Mouse (Mus musculus) frontal cortex, postnatal 14 days (tissue): Measurements from ENCODE around the gene Crb2.

Experiments used
- DNase-seq, 2 experiments: peaks; one replicate each; pipeline ENCODE4 v3.0.0; 2022; ENCODE audit warnings: low spot score in 2 of 2

Gene Crb2

DNA sequence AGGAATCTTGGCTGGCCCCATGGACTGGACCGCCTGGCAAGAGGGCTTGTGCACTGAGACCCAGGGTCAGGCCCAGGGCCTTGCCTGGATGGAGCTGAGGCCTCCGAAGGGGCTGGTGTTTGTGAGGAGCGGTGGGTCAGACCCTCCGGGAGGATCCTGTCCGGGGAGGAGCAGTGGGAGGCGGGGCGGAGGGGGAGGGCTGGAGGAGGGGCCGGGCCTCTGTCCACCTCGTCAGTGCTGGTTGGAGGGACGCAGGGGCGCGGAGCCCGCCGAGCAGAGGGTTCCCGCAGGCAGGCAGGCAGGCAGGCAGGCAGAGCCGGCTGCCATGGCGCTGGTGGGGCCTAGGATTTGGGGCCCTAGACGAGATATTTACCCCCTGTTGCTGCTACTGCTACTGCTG, at the start of gene Crb2:
Crb2 (plus strand) TSS at position 234 of the 400 bp plus-strand sequence.
- DNase-seq = no peak

DNA sequence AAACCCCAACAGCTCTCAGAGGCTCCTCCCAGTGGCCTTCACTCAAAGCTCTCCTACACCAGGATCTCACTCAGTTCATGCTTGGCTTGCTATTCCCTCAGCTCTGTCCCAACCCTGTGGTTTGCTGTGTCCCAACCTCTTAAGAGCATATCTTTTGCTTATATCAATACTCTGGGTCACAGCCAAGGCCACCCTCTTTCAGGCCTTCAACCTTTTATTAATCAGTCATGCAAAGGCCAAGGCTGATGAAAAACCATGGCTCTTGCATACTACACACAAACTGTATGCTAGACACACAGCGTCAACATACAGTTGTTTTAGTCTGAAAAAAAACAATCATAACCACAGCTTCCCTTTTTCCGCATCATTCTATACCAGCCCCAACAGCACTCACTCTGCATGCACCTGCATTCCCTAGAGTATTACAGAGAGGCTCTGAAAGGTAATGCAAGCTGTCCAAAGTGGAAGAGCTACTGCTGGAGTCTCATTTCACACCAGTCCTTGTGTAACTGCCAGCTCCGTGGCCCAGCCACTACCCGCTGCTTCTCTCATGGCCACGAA, 44.7 kb upstream of the Crb2 start:
- DNase-seq = no peak

DNA sequence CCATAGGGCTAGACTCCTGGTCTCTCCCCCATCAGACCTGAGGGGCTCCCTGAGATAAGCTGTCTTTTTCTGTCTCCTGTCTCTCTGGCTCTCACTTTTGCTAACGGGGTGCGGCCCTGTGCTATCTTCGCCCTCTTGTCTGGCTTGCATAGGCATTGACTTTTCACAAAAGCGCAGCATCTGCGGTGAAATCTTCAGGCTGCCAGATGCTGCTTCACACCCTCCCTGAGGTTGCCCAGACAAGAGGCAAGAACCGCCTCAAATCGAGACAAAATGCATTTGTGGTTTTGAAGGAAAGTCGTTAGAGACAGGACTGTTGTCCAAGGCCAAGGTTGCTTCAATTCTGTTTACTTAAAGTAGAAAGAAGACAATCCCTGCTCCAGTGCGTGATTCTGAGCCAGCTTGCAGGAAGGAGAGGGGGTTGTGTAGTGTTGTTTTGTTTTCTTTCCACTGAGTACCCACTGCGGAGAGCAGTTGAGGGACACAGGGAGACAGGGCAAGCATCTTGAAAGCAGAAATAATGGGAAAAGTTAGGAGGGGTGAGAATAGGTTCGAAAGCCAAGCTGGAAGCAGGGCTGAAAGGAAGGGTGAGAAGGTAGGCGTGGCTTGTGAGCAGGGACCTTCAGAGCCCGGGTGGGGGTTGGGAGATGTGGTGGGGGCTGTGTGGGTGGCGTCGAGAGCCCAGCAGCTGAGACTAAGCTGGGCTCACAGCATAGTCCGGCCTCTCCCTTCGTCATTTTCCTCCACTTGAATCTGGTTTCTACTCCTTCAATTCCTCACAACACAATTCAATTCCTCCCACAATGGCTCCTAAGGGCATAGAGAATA, 40.9 kb upstream of the Crb2 start:
- no peak for DNase-seq

DNA sequence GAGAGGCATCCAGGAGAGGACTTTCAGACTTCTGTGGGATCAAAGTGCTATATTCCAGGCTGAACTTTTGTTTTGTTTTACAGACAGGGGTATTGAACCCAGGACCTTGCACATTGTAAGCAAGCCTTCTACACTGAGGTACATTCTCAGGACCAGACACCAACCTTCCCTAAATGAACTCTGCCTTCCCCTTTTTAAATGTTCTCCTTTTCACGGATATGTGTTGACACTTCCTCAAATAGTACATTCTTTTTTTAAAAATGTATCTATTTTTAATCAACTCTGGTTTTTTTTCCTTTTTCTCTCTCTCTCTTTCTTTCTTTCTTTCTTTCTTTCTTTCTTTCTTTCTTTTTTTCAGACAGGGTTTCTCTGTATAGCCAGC, 40.3 kb upstream of the Crb2 start:
- no peak for DNase-seq

DNA sequence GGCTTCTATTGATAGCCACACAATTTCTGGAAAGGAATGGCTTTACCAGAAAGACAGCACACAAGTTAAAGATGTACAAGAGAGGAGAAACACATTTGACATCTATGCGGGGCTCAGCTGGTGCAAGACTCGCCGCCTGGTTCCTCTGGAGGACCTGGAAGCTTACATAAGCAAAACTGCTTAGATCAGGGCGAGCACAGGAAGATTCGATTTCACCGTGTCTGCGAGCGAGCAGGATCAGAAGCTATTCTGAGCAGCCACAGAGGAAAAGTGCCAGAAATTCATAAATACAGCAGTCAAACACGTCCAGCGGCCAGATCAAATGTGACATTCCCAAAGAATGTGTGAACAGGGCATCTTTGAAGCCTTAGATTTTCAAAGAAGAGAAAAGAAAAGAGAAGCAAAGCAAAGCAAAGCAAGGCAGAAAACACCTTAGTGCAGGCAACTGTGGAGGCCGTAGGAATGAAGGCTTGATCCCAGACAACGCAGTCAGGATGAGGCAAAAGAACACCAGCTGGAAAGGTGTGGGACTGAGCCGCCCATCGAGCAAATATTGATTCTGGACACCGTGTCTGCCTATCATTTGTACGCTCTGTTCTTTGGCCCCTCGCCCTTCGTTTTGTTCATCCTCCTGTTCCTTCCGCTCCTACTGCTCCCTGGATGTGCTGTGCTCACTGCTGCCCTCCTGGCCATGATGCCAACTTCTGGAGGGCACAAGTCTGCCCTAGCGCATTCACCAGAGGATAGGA, 34.1 kb upstream of the Crb2 start:
- DNase-seq = no peak

DNA sequence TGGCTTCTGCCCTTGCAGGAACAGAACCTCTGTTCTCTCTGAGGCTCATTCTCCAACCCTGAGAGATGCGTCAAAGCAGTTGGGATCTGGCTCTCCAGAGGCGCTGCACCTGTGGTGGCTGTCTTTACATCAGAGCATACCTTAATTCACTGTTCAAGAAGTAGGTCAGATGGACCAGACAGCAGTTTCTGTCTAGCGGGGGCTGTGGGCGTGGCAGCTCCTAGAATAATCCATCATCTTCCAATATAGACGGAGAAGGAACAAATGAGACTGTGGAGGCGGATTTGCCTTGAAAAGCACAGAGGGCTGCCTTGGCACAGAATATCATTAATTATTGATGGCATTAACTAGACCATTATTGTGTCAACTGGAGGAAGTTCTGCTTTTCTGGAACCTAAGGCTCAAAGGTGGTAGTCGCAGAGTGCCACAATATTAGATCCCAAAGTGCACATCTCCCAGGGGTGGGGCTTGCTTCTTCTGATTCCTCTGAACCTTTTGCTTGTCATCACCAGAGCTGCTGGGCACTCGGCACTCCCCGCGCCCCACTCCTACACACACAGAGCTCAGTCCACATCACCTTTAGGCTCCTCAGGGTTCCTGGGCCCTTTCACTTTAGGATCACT, 31.2 kb upstream of the Crb2 start:
- no peak for DNase-seq

DNA sequence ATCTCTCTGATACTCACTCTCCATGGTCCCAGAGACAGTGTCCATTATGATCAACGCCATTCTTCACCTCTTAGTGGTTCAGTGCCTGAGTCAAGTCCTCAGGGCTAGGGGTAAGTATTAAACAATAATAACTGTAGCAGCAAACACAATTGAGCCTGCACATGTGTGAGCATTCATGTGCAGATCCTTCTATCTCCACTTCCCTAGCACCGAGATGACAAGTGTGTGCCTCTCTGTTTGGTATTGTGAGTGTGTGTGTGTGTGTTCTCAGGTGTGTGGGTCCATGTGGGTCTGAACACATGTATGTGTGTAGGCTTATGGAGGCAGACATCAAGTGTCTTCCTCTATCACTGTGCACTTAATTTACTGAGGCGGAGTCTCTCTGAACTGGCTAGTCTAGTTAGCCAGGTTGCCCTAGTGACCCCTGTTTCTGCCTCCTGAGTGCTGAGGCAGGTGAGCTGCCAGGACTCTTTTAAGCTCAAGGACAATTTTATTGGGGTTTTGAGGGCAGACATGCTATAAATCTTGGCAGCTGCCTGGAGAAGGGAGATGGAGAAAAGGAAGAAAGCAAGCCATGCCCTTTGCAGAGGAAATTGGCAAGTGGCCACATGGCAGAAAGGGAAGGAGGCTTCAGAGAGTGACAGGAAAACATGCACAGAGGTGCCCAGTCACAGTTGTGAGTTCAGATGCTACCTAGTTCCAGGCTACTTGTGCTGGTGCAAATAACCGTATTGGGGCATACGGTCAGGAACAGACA, 29.6 kb upstream of the Crb2 start:
- DNase-seq = no peak

DNA sequence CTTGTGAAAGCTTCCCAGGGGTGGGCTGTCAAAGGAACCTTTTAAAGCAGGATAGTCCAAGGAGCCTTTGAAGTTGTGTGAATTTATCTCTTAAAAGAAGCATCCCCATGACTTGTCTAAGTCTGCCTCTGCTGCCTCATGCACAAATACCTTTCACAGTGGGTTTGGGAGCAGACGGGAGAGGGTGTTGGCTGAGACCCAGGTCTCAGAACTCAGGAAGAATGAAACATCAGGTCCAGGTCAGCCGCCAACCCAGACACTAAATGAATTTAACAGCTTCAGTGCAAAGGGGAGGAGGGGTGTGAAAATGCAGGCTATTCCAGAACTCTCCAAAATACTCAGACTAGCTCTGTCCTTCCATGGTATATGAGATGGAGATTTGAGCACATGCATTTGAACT, 28.1 kb upstream of the Crb2 start:
- no peak for DNase-seq

DNA sequence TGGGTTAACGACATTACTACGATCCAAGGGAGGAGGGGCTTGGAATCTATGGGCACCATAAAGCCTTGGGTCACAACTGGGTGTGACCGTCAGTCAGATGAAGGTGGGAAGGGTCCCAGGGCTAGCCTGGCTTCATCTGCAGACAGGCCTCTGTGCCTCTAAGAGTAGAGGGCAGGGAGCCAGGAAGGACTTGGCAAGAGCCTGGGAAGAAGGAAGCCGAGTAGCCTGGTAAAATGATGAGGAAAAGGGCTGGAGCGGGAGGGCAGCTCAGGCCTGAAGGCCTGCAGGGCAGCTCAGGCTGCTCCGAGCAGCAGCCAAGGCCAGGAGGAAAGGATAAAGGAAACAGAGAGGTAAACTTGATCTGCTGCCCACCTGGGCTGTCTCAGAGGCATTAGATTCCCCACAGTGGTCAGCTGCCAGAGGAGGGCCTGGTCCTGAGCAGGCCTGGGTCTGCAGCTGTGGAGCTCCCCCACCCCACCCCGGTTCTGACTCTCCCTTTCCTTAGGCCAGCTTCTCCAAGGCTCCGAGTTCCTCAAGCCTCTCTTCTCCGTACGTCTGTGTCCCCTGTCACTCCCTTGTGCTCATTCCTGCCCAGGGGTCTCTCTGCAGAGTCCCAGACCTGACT, 27.5 kb upstream of the Crb2 start:
- DNase-seq = no peak

DNA sequence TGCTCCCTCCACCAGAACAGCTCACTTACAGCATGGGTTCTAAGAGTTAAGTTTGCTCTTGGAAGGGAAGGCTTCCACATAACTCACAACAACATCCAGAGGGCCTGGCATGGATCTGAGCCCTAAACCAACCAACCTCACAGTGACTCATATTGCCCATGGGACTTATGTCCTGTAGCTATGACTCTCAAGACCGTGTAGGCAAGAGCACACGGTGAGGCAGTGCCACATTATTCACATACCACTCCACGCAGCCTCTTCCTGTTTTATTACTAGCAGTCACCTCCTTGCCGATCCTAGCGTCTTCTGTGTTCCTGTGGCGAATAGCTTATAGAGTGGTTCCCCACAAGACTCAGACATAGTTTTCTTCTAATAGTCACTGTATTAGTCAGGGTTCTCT, 26.7 kb upstream of the Crb2 start:
- DNase-seq = no peak

DNA sequence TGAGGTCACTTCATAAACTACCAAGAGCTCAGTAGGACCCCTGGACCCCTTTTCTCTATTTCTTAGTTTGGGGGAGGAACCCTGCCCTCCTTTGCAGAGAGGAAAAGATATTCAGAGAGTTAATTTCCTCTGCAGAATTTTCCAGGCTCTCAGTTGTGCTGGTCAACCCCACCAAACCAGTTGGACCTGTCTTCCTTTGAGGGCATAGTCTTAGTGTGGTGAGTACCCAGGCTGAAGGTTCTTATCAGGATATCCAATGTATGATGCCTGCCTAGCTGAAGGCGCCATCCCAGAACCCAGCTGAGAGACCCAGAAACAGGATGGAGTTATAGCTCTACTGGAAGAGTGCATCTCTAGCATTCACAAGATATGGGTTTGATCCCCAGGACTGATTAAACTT, 24.9 kb upstream of the Crb2 start:
- DNase-seq = no peak

DNA sequence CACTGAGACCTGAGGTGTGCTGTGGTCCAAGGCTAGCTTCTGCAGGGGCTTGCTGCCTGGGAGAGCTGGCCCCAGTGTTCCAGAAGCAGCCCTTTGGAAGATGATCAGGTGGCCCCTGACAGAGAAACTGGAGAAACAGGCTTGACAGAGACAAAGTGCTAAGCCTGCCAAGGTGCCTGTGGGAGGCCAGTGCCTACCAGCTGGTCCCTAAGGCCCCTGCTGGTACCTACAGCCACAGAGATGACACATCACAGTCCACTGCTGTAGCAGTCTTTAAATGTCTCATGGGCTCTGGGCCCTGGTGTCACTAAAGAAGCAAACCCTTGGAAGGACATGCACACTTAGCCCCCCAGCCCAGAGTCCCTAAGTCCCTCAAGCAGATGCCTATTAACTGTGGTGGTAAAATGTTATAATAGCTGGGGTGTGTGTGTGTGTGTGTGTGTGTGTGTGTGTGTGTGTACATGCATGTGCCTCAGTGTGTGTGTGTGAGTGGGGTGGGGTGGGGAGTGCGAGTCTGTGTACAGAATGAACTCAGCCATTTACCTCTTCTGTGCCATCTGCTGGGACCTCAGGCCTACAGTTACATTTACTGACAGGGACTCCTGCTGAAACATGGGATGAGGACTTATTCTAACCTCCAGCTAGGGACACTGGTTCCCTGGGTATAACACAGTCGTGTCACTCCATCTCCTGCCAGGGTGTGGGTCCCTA, 19.7 kb upstream of the Crb2 start:
- no peak for DNase-seq

DNA sequence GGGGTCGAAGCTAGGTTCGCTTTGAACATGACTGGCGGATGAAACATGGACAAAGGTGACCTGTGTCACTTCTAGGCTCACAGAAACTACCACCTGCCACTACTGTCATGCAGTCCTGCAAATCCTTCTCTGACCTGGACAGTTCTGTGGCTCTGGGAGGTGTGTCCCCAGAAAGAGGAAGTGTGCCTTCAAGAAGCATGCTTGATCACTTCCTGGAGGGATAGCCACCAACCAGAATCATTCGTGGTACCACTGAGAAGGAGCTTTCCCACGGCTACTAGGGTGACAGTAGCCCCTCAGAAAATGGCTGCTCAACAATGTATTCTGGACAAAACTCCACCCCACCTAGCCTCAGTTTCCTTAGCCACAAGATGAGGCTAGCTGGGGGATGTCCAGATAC, 19.0 kb upstream of the Crb2 start:
- DNase-seq = no peak

DNA sequence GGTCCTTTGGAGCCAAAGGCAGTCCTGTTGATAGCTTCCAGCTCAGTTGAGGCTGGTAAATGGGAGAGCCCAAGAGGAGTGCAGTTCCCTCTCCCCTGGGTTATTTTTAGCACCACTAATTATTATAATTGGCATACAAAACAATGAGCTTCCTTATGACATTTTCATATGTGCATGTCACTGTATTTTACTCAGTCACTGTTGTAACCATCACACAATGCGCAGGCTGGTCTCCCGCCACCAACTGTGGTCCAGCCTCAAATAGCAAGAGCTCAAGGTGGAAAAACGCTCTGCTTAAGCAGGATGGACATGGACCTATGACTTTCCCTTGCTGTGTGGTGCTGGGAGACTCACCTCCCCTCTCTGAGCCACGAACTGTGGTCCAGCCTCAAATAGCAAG, 18.3 kb upstream of the Crb2 start:
- DNase-seq = no peak

DNA sequence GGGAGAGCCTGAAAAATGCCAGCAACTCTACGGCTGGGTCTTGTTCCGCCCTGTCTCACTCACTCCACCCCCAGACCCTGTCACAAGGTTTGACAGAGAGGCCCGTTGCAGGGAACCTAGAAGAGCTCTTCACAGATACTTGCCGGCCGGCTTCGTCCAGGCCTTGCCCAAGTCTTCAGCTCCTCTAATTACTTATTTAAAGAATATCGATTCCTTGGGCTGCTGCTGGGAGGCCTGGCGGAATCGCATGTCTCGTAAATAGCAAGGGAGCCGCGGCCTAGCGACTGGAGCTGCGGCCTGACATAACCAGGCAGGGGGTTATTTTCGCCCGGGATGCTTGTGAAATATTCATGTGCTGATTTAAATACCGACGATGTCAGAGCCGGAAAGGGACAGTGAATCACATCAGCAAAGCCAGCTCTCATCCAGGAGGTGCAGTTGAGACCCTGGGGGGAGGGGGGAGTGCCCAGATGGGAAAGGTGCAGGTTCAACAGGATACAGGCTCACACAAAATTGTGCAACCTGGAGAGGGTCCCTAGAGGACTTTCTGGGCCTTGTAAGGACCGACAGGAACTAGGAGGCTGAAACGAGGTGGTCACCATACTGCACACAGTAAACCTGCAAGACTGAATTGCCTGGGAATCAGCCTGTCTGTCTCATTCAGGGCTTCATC, 17.6 kb upstream of the Crb2 start:
- no peak for DNase-seq

DNA sequence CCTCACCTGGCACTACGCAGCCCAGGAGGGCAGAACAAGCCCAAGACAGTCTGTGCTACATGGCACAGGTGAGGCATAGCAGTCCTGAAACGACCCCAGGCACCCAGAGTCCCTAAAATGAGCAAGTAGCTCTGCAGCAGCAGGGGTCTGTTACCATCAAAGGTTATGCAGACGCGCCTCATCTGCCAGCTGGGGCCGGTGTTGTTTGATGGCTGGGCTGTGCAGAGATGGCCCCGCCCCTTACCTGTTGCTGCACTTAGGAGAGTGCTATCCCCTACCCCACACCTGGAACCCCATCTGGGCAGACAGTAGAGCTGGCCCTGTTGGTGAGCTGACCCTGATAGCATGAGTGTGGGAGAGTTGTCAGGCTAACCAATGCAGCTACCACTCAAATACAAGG, 15.4 kb upstream of the Crb2 start:
- no peak for DNase-seq

DNA sequence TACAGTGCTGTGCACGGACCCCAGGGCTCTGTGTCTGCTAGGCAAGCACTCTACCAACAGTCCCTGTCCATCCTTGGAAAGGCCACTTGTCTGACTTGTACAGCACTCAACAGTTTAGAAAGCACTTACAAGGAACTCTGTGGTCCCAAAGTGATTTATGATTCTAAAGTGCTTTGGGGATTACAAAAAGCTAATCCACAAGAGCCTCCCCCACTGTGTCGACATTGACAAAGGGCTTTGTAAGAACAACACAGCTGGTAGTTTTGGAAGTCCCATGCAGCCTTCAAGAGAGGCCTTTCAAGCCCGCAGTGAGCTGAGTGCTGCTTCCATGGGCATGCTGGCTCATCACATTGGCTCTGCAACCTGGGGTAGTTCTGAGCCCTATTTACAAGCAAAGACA, 12.4 kb upstream of the Crb2 start:
- no peak for DNase-seq

DNA sequence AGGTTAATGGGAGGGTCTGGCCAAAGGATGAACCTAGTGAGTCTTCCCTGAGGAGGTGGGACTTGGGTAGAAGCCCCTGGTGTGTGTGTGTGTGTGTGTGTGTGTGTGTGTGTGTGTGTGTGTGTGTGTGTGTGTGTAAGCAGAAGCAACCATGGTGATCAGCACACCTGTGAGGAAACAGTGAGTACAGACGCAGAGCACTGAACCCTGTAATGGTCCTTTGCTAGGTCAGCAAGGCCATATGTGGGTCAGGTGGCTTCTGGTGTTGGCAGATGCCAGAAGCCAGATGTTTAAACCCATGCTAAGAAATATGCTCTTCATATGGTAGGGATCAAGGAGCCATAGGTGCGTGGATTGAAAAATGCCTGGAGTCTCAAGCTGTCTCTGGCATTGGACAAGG, 11.5 kb upstream of the Crb2 start:
- no peak for DNase-seq

DNA sequence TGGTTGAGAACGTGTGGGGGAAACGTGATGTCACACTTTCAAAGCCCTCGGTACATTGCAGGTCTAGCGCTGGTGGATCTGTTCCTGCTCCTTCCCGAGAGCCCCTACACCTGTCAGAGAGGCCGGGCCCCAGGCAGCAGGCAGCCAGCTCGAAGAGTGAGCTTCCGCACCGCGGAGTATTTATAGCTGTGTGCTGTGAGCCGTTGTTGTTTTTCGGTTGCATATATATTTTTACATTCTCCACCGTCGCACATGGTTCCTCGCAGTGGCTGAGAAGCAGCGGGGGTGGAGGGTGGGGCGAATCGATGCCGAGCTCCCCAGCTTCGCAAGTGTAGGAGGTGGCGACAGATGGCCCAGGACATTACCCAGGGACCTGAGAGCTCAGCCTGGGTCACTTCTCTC, 11.0 kb upstream of the Crb2 start:
- DNase-seq = peak in 1 of 2 experiments; percentile 35
